Mouse (Mus musculus) G1E (cell line): Measurements from ENCODE around the gene Marveld3.

Source experiments
- CTCF ChIP-seq: IDR thresholded peaks from 2 replicates; pipeline ENCODE4 v1.5.1; 2012; ENCODE audit warnings: low read depth, low read length, inconsistent platforms, mixed read lengths
- GATA1 ChIP-seq: IDR thresholded peaks from 2 replicates; pipeline ENCODE4 v1.6.1; 2012; ENCODE audit warnings: borderline replicate concordance, low read length, inconsistent platforms, mixed read lengths
- GATA2 ChIP-seq: IDR thresholded peaks from 2 replicates; pipeline ENCODE4 v1.6.1; 2012; ENCODE audit warnings: low read depth, low read length, inconsistent platforms, borderline replicate concordance
- POLR2AphosphoS5 ChIP-seq: IDR thresholded peaks from 2 replicates; pipeline ENCODE4 v1.6.1; 2012; ENCODE audit warnings: low read depth, low read length, inconsistent platforms; ENCODE audit not compliant: insufficient replicate concordance
- TAL1 ChIP-seq: conservative IDR thresholded peaks from 2 replicates; pipeline ENCODE4 v1.6.1; 2012; ENCODE audit warnings: low read depth, low read length, inconsistent platforms, mixed read lengths

- no peak for TF ChIP-seq CTCF
- TF ChIP-seq POLR2AphosphoS5 = no peak
- no peak for TF ChIP-seq GATA1
- no peak for TF ChIP-seq TAL1
- TF ChIP-seq GATA2 = no peak
Observed at GRCm38 (mm10) chr8:109992951-109993350, 30.9 kb upstream of the Marveld3 start.
